Mouse (Mus musculus): Measurements from ENCODE around the gene Cep72. TPM values are rescaled to one million over a fixed set of nuclear protein-coding genes. Genes with fewer than 3 reads are reported as not detected.
A peak's percentile ranks its signal among the peaks of the same experiment; 100 is the strongest.
"Not testable (repeated sequence)": the region's sequence is repeated elsewhere in the genome, so short reads cannot be mapped to it uniquely, and the experiment has no call there.

Gene Cep72
- total RNA-seq, 2 experiments from 2014 or later: 1.9 to 2.7 TPM

GRCm38 (mm10) chr13:74031133-74031532 lies 31.0 kb downstream of the Cep72 start:
- no peak for DNase-seq (ENCODE audit: low spot score in 2 of 2)

GRCm38 (mm10) chr13:74030691-74031090 lies 31.4 kb downstream of the Cep72 start:
- no peak for DNase-seq (ENCODE audit: low spot score in 2 of 2)

- DNase-seq (ENCODE audit: low spot score in 2 of 2): no peak
Measured at GRCm38 (mm10) chr13:74029013-74029412, 33.1 kb downstream of the Cep72 start.

GRCm38 (mm10) chr13:74028116-74028515 lies 34.0 kb downstream of the Cep72 start:
- no peak for DNase-seq (ENCODE audit: low spot score in 2 of 2)

GRCm38 (mm10) chr13:74026215-74026614 lies 35.9 kb downstream of the Cep72 start:
- peak; percentile 25 to 48 for DNase-seq (ENCODE audit: low spot score in 2 of 2)

GRCm38 (mm10) chr13:74025151-74026081 lies 36.7 kb downstream of the Cep72 start:
- DNase-seq (ENCODE audit: low spot score in 2 of 2): peak; percentile 25 to 54

- not testable (repeated sequence) for DNase-seq (ENCODE audit: low spot score in 2 of 2)
Measured at GRCm38 (mm10) chr13:74019006-74019405, 43.1 kb downstream of the Cep72 start.

GRCm38 (mm10) chr13:74017426-74017825 lies 44.7 kb downstream of the Cep72 start:
- no peak for DNase-seq (ENCODE audit: low spot score in 2 of 2)

GRCm38 (mm10) chr13:74015908-74016307 lies 46.2 kb downstream of the Cep72 start:
- no peak for DNase-seq (ENCODE audit: low spot score in 2 of 2)

GRCm38 (mm10) chr13:74010678-74011077 lies 51.4 kb downstream of the Cep72 start:
- peak in 1 of 2 experiments; percentile 25 for DNase-seq (ENCODE audit: low spot score in 2 of 2)

GRCm38 (mm10) chr13:74009791-74010614 lies 52.1 kb downstream of the Cep72 start:
- DNase-seq (ENCODE audit: low spot score in 2 of 2): peak; percentile 78 to 80

- peak; percentile 86 to 92 for DNase-seq (ENCODE audit: low spot score in 2 of 2)
Measured at GRCm38 (mm10) chr13:74008948-74009718, 53.0 kb downstream of the Cep72 start, which contains the start of gene Tppp. Tppp (plus strand) TSS chr13:74009407.

- not testable (repeated sequence) for DNase-seq (ENCODE audit: low spot score in 2 of 2)
Measured at GRCm38 (mm10) chr13:74008216-74008615, 53.9 kb downstream of the Cep72 start.

GRCm38 (mm10) chr13:74006881-74007280 lies 55.2 kb downstream of the Cep72 start:
- not testable (repeated sequence) for DNase-seq (ENCODE audit: low spot score in 2 of 2)

GRCm38 (mm10) chr13:74001492-74001891 lies 60.6 kb downstream of the Cep72 start:
- DNase-seq (ENCODE audit: low spot score in 2 of 2): no peak

- DNase-seq (ENCODE audit: low spot score in 2 of 2): no peak
Measured at GRCm38 (mm10) chr13:74000961-74001360, 61.1 kb downstream of the Cep72 start.

GRCm38 (mm10) chr13:74000519-74000918 lies 61.6 kb downstream of the Cep72 start:
- no peak for DNase-seq (ENCODE audit: low spot score in 2 of 2)

GRCm38 (mm10) chr13:73996456-73996855 lies 65.6 kb downstream of the Cep72 start:
- no peak for DNase-seq (ENCODE audit: low spot score in 2 of 2)

GRCm38 (mm10) chr13:73991267-73991666 lies 70.8 kb downstream of the Cep72 start:
- DNase-seq (ENCODE audit: low spot score in 2 of 2): no peak

GRCm38 (mm10) chr13:73990761-73991160 lies 71.3 kb downstream of the Cep72 start:
- no peak for DNase-seq (ENCODE audit: low spot score in 2 of 2)

GRCm38 (mm10) chr13:73990325-73990724 lies 71.8 kb downstream of the Cep72 start:
- no peak for DNase-seq (ENCODE audit: low spot score in 2 of 2)
